Mouse (Mus musculus): ENCODE data around the gene Fam198b.

DNA sequence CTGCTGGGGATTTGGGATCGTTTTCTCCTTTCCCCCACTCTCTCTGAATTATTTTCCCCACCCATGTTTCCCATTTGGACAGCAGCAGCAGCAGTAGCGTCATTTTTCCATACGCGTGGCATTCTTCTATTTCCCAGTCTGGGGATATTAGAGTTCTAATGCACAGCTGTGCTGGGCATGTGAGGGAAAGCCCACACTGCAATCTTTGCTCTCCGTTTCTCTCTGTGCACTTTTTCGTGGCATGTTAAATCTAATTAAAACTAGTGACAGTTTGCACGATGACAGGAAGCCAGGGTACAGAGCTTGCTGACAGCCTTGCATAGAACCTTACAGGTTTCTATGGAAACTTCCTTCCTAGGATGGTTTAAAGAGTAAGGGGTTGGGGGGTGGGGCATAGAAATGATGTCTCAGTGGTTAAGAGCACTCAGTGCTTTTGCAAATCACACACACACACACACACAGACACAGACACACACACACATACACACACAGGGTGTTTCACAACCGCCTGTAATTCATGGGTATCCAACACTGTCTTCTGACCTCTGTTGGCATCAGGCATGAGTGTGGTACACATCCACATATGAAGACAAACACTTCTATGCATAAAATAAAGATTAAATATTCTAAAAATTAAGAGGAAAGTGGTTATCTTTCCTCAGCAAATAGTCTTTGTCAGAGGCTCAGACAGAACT is 3.0 kb downstream of the Fam198b start:
- no peak for TF ChIP-seq POLR2A (IDR thresholded peaks at IDR 0.05; ENCODE audit: insufficient read depth, low read depth, low read length)
- no peak for TF ChIP-seq CTCF (IDR thresholded peaks at IDR 0.05; ENCODE audit: insufficient read depth, low read depth, low read length)

All from olfactory bulb, adult 2 months (tissue).